Mouse (Mus musculus) hindbrain, postnatal 0 days (tissue): ENCODE measurements around the gene Sh3bp2. TPM values are rescaled to one million over a fixed set of nuclear protein-coding genes. Genes with fewer than 3 reads are reported as not detected.

Experiments used
- ATAC-seq: fragments of 200-750 bp; cut with Nextera tagmentation; 2 replicates; pipeline ENCODE4 v1.8.0; 2017; ENCODE audit warnings: mild to moderate bottlenecking, moderate TSS enrichment, moderate library complexity
- DNase-seq: peaks from one replicate; pipeline ENCODE4 v3.0.0-alpha.2; 2015; ENCODE audit warnings: low spot score
- H3K27ac ChIP-seq: fragments of 300-500 bp; sonication (generic); 2 replicates; pipeline ENCODE4 v1.5.1; 2014; ENCODE audit warnings: mild to moderate bottlenecking
- H3K27me3 ChIP-seq: fragments of 300-500 bp; sonication (generic); 2 replicates; pipeline ENCODE4 v1.6.1; 2014; ENCODE audit warnings: low read length, mixed read lengths; ENCODE audit not compliant: insufficient read depth
- H3K36me3 ChIP-seq: fragments of 300-500 bp; sonication (generic); 2 replicates; pipeline ENCODE4 v1.6.1; 2014; ENCODE audit warnings: low read length, mixed read lengths; ENCODE audit not compliant: insufficient read depth
- H3K4me1 ChIP-seq: fragments of 300-500 bp; sonication (generic); 2 replicates; pipeline ENCODE4 v1.6.1; 2014; ENCODE audit warnings: antibody characterized with exemption, low read length, mixed read lengths; ENCODE audit not compliant: insufficient read depth
- H3K4me2 ChIP-seq: fragments of 300-500 bp; sonication (generic); 2 replicates; pipeline ENCODE4 v1.6.1; 2014; ENCODE audit warnings: low read depth, mild to moderate bottlenecking, low read length, moderate library complexity, mixed read lengths
- H3K4me3 ChIP-seq: fragments of 300-500 bp; sonication (generic); 2 replicates; pipeline ENCODE4 v1.5.1; 2014; ENCODE audit warnings: low read length
- H3K9ac ChIP-seq: fragments of 300-500 bp; sonication (generic); replicated peaks from 2 replicates; pipeline ENCODE4 v1.6.1; 2014; ENCODE audit warnings: mild to moderate bottlenecking, low read length, moderate library complexity, mixed read lengths
- H3K9me3 ChIP-seq: fragments of 300-500 bp; sonication (generic); 2 replicates; pipeline ENCODE4 v1.6.1; 2016; ENCODE audit warnings: low read length, mixed read lengths
- CTCF ChIP-seq: IDR thresholded peaks from 2 replicates; pipeline ENCODE4 v1.5.1; 2016; ENCODE audit warnings: antibody characterized with exemption, control low read depth, low read depth
- WGBS: fragments of 180-500 bp; shearing (Covaris S2); extraction: QIAGEN DNeasy Blood & Tissue Kit; methylation state at CpG from one replicate; pipeline ENCODE4 v1.1.7; 2014; 5-methylcytosine and 5-hydroxymethylcytosine counted together
- polyA plus RNA-seq: library from polyadenylated mRNA; unstranded; fragments of >200 nt; fragmentation: Nextera tagmentation; extraction: Ambion mirVana; gene quantifications from 2 replicates; pipeline ENCODE4 v1.2.1, GENCODE M21; 2015
- total RNA-seq: library from RNA; depleted of rRNA; stranded (reverse); fragments of >200 nt; gene quantifications from 2 replicates; pipeline ENCODE4 v1.2.3, GENCODE M21; 2014; rRNA removed

Gene Sh3bp2
- total RNA-seq (29.8 and 37.7 TPM in 2 replicates), polyA plus RNA-seq (12.0 and 14.1 TPM in 2 replicates)

DNA sequence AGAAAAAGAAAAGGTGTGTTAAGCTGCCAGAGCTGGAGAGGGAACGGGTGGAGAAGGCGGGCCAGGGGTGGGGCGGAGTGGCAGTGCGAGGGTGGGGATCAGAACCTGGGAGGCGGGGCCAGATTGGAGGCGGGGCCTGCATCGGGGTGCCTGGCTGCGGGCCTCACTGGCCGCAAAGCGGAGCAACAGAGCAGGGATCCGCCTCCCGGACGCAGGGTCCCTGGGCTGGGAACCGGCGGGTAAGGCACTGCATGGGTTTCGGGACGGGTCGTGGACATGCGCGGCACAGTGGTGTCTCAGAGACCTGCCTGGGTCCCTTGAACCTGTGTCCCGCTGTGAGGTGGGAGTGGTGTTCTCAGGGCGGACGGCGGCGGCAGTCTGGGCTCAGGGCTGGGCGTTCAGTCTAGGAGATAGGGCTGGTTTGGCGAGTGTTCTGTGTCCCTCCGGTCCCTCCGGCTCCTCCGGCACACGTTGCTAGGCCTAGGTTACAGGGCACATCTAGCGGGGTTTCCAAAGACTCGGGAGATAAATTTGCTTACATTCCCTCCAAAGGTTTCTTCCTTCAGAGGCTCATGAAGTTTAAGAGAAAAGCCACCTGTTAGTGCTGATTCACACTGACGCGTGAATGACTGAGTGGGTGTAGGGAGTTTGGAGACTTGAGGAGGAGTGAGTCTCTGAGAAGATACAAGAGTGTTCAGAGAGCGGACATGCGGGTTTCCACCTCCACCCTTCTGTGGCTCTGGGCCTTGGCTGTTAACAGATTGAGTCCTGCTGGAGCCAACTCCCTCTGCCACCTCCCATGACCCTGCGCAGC, at the start of gene Sh3bp2:
Gene Sh3bp2 (plus strand): TSS at position 176 of the 814 bp plus-strand sequence.
- peaks cover 4% of the 10 kb centered on the region; the same call in 1 of the 2 replicates for H3K4me1 ChIP-seq
- no peaks in the 10 kb centered on the region for H3K27me3 ChIP-seq
- DNase-seq: peak; percentile 80
- H3K36me3 ChIP-seq: no peaks in the 10 kb centered on the region
- WGBS: 4% methylated on average over 36 of the region's 38 CpGs
- no peak within 1 kb of the TSS for H3K27ac ChIP-seq
- H3K9me3 ChIP-seq: no peaks in the 10 kb centered on the region
- H3K4me3 ChIP-seq: peak within 1 kb of the TSS; percentile 51
- ATAC-seq: peak; percentile 88
- TF ChIP-seq CTCF: no peak; the same call in 1 of the 2 replicates
- H3K9ac ChIP-seq: peak within 1 kb of the TSS; percentile 49
- H3K4me2 ChIP-seq: peak within 1 kb of the TSS; percentile 85

DNA sequence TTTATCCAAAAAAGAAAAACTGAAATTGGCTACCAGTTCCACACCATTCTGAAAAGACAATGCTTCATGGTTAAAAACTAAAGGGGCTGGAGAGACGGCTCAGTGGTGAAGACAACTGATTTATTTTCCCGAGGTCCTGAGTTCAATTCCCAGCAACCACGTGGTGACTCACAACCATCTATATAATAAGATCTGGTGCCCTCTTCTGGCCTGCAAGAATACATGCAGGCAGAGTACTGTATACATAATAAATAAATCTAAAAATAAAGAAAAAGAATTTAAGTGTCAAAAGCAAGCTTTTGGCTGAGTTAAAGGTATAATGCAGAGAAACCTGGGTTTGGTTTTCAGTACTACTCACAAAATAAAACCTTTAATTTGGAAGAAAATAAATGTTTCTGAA, 44.7 kb upstream of the Sh3bp2 start:
- peaks cover 48% of the 10 kb centered on the region for H3K36me3 ChIP-seq
- no peak for ATAC-seq
- no peak overlapping the region for H3K4me2 ChIP-seq
- 84% methylated on average over 3 of the region's 3 CpGs for WGBS
- H3K4me3 ChIP-seq: no peak overlapping the region
- H3K4me1 ChIP-seq: no peaks in the 10 kb centered on the region
- H3K27me3 ChIP-seq: no peaks in the 10 kb centered on the region
- no peak overlapping the region for H3K27ac ChIP-seq
- H3K9me3 ChIP-seq: no peaks in the 10 kb centered on the region
- DNase-seq: no peak
- no peak overlapping the region for H3K9ac ChIP-seq
- no peak for TF ChIP-seq CTCF

DNA sequence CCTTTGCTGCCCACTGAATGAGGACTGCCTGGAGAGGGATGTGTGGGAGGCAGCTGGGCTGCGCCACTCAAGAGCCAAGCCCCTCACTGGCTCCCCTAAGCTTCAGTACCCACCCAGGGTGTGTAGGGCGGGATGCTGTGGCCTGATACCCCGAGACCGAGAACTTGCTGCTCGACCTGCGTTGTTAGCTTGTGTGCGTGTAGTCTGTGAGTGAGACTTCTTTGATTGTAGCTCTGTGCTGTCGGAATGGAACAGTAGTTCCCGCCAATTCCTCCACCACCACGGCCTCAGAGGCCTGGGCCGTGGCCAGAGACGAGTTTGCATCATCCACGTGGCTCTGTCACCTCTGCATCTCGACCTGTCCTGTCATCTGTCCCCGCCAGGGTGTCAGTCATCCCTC, 39.9 kb upstream of the Sh3bp2 start:
- Histone ChIP-seq H3K4me3 (no peak overlapping the region), H3K36me3 (peaks cover 21% of the 10 kb centered on the region), H3K27ac (no peak overlapping the region), H3K9me3 (no peaks in the 10 kb centered on the region), H3K4me1 (no peaks in the 10 kb centered on the region), H3K27me3 (no peaks in the 10 kb centered on the region), H3K4me2 (no peak overlapping the region), H3K9ac (no peak overlapping the region)
- DNase-seq (no peak), ATAC-seq (no peak)
- TF ChIP-seq CTCF: no peak
- 91% methylated on average over 15 of the region's 15 CpGs for WGBS

DNA sequence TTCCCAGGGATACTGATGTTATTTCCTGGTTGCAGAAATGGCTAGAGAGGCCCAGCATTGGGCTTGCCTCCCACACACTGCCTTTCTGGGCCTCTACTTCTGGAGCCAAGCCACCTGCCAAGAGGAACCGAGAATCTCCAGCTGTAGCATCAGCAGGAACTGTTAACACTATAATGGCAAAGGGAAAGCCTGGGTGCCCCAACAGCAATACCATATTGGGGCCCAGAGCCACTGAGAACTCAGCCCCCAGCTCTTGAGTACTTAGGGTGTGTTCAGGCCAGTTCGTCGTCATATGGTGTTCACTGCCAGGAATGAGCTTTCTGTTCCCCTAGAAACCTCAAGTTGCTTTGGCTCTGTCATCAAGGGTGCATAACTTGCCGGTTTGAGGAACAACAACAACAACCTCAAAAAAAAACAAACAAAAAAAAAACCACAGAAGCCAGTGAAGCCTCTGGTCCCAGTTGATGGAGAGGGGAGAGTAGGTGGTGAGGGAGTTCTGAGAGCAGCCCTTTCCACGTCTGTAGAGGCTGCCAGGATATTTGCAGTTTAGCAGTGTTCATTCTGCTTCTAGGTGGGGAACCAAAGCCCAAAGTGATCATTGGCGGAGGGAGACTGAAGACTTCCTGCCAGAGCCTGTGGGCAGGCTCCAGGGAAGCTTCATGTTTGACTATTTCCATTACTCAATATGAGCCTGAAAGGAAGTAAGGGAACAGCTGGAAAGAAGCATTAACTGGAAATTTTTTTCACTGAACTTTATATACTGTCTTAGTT, 38.1 kb upstream of the Sh3bp2 start:
- Histone ChIP-seq H3K4me3 (no peak overlapping the region), H3K27me3 (no peaks in the 10 kb centered on the region), H3K4me1 (no peaks in the 10 kb centered on the region), H3K27ac (no peak overlapping the region), H3K9me3 (no peaks in the 10 kb centered on the region), H3K36me3 (peaks cover 12% of the 10 kb centered on the region), H3K4me2 (no peak overlapping the region), H3K9ac (no peak overlapping the region)
- WGBS: 70% methylated on average over 6 of the region's 6 CpGs
- DNase-seq (no peak), ATAC-seq (no peak)
- no peak for TF ChIP-seq CTCF

DNA sequence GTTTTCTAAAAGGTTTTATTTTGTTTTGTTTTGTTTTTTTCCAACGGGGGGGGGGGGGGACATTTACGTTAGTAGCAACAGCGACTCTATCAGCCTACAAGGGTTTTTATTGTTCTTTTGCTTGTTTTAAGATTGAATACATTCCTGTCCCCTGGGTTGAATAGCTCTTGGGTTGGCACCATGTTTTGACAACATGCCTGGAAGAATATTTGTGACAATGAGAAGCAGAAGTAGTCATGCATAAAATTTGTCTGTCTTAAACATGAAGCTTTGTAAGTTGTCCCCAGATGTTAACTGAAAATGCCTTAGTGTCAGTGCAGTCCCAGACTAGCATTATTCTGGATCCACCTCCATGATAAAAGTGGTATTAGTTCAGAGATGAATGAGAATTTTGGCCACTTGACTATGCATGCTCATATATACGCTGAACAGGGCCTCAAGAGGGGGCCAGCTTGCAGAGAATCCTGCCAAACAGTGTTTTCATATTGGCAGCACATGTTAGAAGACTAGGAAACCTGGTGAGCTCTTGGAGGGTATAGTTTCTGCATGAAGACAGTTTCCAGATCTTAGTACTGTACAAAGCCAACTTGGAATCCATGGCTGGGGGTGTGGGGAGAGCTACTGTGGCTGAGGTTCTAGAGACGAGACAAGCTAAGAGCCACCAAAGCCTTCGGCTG, 36.8 kb upstream of the Sh3bp2 start:
- WGBS: 58% methylated on average over 6 of the region's 6 CpGs
- H3K9ac ChIP-seq: no peak overlapping the region
- DNase-seq (peak; percentile 20), ATAC-seq (peak; percentile 15; the same call in 1 of the 2 replicates)
- H3K27me3 ChIP-seq: no peaks in the 10 kb centered on the region
- TF ChIP-seq CTCF: no peak
- H3K9me3 ChIP-seq: no peaks in the 10 kb centered on the region
- no peak overlapping the region for H3K4me2 ChIP-seq
- H3K27ac ChIP-seq: no peak overlapping the region
- no peaks in the 10 kb centered on the region for H3K4me1 ChIP-seq
- H3K4me3 ChIP-seq: no peak overlapping the region
- peaks cover 12% of the 10 kb centered on the region; the same call in 1 of the 2 replicates for H3K36me3 ChIP-seq

DNA sequence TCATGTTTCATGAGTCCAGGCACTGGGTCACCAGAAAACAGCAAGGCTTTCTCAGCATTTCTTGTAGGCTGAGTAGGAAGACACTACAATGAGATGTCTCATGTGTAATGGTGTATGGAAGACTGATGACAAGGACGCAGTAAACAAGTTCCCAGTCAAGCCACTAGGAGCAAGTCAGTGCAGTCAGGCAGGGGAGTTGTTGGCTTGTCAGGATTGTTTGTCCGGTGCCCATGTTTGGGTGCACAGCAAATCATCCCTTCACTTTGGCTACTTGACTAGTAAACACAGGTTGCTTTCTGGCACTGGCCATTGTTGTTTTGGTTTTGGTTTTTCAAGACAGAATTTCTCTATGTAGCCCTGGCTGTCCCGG, 36.2 kb upstream of the Sh3bp2 start:
- Histone ChIP-seq H3K27ac (no peak overlapping the region), H3K36me3 (peaks cover 12% of the 10 kb centered on the region; the same call in 1 of the 2 replicates), H3K4me2 (no peak overlapping the region), H3K27me3 (no peaks in the 10 kb centered on the region), H3K9ac (no peak overlapping the region), H3K9me3 (no peaks in the 10 kb centered on the region), H3K4me1 (no peaks in the 10 kb centered on the region), H3K4me3 (no peak overlapping the region)
- DNase-seq (no peak), ATAC-seq (peak; percentile 43; the same call in 1 of the 2 replicates)
- WGBS: 84% methylated on average over 3 of the region's 3 CpGs
- TF ChIP-seq CTCF: peak; percentile 18; the same call in 1 of the 2 replicates
